Mouse (Mus musculus): ENCODE measurements around the gene Fkbp15.

Gene Fkbp15

DNA sequence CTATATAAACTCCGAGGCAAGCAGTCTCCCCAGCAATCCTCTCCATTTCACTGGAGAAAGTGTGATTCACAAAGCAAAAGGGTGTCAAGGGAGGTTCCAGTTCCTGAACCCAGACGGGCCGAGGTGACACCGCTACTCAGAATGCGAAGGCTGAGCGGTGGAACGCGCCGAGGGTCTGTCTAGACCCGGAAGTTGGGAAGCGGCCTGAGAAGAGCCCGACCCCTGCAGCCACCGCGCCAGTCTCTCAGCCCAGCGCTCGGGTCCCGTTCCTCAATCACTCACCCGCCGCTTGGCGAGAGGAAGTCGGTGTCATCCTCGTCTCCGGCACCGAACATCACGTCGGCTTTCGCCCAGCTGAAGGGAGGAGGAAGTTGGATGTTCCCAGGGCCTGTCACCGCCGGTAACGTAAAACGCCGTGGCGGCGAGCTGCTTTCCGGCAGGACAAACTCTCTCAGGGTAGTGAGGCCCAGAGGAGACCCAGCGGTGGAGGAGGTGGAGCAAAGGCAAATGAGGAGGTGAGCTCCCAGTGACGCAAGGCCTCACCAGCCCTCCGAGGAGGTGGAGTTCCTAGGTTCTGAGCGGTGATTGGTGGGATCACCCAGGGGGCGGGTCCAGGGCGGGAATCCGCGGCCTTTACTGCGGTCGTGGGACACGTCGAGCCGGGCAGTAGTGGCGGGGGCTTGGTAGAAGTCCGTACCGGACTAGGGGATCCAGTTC is at the start of gene Fkbp15, which contains the start of gene Slc31a1:
Gene Fkbp15 (minus strand): TSS at position 461 of the 717 bp plus-strand sequence.
Gene Slc31a1 (plus strand): TSS at position 640 of the 717 bp plus-strand sequence.
- WGBS = under 1% methylated on average over 51 of the region's 51 CpGs

DNA sequence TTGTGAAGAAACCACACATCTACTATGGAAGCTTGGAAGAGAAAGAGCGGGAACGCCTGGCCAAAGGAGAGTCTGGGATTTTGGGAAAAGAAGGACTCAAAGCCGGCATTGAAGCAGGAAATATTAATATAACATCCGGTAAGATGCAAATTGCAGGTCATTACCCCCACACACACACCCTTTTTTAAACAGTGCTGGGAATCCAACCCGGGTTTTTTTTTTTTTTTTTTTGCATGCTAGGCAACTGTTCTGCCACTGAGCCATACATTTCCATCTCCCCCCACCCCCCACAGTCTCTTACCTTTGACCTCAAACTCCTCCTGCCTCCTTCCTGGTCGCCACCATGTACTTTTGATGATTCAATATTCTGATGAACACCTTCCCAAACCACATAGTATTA is 49.3 kb upstream of the Fkbp15 start:
- WGBS = 26% methylated on average over 6 of the region's 6 CpGs

DNA sequence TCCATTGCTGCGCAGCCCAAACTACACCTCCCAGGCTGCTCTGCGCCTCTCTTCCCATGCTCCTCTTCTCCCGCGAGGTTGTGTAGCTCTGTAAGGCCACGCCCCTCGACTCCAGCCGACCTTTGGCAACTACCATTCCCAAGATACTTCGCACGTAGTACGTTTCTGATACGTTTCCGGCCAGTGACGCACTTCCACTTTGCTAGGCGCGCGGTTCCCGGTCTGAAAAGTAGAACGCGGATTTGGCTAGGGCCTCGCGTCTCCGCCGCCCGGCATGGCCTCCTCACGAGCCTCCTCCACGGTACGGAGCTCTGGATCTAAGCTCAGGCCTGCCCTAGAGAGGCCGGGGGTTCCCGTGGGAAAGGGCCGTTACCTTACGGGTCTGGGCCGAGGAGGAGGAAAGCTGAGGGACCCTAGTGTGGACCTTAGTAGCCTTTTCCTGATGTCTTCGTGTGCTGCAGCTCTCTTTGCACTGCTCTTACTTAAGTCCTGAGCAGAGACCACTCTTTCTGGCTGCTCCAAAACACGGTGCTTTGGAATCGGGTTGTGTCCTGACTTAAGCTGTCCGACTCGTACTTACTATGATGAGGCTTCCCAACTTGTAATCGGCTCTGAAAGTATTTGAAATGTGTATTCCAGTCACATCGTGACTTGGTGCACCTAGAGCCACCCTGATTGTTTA is 48.4 kb upstream of the Fkbp15 start, which contains the start of the genes Cdc26 and Prpf4:
Gene Cdc26 (minus strand): TSS at position 42 of the 682 bp plus-strand sequence.
Gene Prpf4 (plus strand): TSS at position 197 of the 682 bp plus-strand sequence.
- WGBS = under 1% methylated on average over 39 of the region's 39 CpGs

DNA sequence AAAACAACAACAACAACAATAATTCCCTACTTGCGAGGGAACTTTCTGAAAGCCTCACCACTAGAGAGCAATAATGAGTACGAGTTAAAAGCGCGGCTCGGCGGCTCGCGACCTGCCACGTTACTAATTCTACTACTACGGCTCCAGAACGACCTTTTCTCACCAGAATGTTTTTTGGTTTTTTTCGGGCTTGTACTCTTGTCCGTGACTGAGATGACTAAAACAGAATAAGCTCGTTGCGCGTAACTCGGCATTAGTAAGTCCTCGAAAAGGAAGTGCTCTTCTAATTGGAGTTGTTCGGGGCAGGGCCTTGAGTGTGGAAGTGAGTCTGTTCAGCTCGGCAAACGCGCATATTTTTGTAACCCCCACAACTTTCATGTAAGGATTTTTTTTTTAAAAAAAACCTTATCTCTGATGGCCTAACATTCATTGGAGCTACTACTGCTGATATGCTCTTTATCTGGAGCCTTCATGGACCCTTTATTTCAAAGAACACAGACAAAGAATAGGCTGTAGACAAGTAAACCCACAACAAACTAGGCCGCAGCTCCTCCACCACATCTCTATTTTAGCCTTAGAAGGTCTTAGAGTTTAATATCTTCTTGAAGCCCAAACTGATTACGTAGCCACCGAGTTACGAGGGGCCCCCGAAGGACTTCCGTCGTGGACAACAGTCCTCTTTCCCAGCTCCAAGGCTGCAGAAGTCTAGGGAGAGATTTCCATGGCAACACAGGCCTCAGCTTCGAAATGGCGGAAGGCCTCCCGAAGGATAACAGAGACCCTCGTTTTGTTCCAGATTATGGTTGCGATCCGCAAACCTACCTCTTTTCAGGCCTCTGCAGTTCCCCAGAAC is 47.6 kb upstream of the Fkbp15 start:
- WGBS = under 1% methylated on average over 35 of the region's 35 CpGs

DNA sequence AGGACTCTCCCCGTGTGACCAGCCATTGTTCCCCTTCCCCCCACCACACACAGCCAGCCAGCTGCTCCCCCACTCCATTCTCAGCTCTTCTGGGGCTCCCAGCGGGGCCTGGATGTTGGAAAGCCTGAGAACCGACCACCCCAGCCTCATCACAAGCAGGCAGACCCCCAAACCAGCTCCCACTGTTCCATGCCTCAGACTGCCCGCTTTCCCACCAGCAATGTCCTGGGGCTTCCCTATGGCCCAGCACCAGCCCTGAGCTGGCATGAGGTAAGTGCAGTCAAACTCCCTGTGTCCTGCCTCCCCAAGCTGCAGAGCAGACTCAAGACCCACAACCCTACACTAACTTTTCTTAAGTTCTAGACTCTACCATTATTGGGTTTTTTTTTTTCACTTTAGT is 45.8 kb upstream of the Fkbp15 start:
- 71% methylated on average over 4 of the region's 4 CpGs for WGBS

DNA sequence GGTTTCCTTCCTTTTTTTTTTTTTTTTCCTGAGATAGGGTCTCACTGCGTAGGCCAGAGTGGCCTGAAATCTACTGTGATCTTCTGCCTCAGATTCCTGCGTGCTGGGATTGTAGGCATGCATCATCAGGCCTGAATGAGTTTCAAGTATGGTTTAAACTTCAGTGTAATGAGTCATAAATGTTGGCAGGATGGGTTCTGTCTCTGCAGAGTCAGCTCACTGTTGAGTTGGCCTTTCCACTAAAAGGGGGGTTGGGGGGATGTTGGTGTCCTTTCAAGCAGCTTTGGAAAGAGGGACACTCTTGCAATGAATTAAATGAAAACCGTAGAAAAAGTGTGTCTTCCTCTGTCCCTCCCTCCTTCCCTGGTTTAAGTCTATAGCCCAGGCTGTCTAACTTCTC is 38.6 kb upstream of the Fkbp15 start:
- WGBS = 54% methylated on average over 3 of the region's 3 CpGs

DNA sequence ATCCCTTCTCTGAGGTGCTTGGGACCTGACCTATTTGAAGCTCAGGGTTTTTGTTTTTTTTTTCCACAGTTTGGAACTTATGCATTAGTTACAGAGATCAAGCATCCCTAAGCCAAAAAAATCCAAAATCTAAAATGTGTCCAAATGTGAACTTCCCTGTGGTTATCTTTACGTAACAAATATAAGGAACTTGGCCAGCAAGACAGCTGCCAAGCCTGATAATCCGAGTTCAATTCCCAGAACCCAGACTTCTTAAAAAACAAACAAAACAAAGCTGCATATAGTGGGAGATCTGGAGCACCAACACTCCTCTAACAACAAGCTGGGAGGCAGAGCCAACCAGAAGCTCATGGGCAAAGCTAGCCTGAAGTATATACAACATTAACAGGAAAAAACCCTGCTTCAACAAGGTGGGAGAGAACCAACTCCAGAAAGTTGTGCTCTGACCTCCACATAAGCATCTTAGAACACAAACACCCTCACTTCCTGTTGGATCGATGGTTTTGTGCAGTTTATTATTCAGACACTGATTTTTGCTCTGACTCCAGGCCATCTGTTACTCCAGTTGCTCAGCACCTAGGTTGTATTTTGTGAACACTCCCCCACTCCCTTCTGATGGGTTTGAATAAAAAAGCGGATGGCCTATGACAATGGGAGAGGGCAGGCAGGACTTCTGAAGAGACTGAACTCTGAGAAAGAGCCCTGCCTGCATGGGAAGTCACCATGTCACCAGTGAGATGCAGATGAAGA is 37.4 kb upstream of the Fkbp15 start:
- 40% methylated on average over 4 of the region's 4 CpGs for WGBS

DNA sequence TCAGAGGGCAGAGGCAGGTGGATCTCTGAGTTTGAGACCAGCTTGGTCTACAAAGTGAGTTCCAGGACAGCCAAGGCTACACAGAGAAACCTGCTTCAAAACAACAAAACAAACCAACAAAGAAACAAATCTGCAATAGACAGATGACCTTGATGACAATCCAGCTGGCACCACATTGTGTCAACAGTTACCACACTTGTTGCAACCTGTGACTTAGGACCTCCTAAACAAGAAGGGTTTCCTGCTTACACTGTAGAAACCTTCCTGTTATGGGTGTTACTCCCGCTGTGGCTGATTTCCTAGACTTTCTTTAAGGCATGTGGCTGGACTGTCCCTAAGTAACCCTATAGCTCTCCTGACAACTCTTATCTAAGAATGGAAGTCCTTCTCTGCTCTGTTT is 35.5 kb upstream of the Fkbp15 start:
- 83% methylated on average over 1 of the region's 1 CpGs for WGBS

DNA sequence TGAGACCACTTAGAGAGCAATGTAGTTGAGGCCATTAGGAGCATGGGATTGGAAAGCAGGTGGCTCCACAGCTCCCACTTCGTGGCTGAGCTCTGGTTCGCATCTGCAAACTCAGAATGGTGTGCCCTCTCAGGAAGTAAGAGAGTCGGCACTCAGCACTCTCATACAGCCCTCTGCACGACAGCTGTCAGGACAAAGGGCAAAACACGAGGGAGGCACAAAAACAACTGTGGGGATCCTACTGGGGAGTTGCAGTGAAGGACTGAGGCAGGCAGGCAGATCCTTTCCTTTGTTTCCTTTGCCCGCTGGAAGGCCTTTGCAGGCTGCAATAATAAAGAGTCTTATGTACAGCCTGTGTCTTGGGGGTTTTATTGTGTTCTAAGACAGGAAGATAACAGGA is 33.1 kb upstream of the Fkbp15 start:
- WGBS = 54% methylated on average over 6 of the region's 6 CpGs

DNA sequence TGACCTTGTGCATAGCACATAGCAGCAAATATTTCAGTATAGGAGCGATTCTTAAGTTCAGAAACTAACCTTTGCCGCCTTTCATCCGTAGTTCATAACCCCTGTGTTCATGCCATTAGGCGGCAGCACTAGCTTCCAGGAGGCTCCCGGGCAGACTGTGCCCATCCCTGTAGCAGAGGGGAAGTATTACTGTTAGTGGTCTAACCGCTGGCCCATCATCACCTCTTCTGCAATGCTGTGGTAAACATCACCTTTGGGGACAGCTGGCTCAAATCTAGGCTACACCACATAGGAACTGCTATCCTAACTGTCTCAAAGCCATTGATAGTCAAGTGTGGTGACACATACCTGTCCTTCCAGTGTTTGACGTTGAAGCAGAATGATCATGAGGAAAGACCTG is 31.5 kb upstream of the Fkbp15 start:
- 86% methylated on average over 7 of the region's 7 CpGs for WGBS

DNA sequence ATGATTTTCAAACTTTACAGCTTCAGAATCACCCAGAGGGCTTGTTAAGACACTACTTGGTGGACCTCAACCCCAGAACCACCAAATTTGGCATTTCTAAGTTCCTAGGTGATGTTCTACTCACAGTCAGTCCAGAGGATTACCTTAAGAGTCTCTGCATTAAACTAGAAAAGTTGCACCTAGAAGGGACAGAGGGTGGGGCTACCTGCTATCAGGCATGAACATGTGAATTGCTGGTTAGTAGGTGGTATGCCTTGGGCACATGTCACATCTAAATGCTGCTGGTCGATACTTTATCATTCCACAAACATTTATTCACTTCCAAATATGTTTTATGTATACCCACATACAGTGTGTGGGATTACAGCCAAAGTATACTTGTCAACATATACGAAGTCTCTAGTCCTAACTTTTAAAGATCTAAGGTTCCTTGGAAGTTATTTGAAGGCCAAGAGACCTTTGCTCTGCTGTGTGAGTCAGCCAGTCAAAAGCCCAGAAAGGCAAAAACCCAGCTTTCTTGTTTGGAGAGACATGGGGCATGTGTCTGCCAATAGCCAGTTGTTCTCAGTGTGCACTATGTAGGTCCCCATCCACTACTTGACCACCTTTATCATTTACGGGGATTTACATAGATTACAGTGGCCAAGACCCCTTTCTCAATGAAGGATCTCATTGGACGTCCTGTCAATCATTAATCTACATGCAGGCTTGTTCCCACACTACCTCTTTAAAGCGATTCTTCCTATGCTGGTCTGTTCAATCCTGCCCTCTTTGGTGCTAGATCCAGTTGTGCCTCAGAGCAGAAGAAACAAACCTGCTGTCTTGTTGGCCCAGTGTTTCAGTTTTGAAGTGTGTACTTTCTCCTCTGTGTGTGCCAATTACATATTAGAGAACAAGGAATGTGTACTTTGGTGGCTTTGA is 29.5 kb upstream of the Fkbp15 start:
- WGBS = 88% methylated on average over 5 of the region's 5 CpGs

DNA sequence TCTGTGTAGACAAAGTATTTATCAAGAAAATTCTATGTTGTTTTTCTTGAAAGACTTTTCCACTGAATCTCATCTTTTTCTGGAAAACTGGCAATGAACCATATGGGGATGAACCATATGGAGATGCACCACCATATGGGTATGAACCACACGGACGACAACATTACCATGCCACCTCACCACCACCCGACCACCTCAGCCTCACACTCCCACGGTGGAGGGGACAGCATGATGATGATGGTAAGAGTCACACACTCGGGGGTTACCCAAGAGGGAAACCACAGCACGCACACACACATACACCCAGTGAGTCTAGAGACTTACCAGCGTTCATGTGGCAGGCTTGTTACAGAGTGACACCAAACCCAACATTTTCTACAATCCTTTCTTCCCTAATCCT is 25.1 kb upstream of the Fkbp15 start:
- 67% methylated on average over 7 of the region's 7 CpGs for WGBS

DNA sequence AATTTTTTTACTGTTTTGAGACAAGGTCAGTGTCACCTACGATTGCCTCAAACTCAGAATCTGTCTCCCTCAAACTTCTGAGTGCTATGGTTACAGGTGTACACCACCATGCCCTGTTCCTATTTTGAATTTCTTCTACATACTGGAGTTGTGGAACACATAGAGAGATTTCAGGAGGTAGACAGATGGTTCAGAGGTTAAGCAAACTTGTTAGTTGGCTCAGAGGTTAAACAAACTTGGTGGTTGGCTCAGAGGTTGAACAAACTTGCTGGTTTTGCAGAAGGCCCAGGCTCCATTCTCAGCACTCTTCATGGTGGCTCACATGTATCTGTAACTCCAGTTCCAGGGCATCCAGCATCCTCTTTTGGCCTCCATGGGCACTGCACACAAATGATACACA is 23.8 kb upstream of the Fkbp15 start:
- WGBS = 94% methylated on average over 1 of the region's 1 CpGs

DNA sequence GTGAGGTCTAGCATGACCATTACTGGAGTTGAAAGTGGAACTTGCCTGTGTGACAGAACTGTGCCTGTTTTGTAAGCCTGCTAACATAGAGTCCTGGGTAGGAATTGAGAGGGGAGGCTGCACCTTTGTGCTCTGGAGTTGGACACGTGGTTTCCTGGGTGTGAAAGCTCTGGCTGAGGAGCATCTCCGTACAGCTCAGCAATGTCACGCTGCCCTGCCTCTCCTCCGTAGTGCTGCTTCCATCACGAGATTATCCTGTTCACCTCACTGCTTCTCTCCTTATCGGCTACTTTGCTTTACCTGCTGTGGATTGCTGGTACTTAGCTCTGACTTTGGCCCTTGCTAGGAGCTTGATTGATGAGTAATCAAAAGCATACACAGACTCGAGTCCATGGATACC is 23.4 kb upstream of the Fkbp15 start:
- 87% methylated on average over 7 of the region's 7 CpGs for WGBS

DNA sequence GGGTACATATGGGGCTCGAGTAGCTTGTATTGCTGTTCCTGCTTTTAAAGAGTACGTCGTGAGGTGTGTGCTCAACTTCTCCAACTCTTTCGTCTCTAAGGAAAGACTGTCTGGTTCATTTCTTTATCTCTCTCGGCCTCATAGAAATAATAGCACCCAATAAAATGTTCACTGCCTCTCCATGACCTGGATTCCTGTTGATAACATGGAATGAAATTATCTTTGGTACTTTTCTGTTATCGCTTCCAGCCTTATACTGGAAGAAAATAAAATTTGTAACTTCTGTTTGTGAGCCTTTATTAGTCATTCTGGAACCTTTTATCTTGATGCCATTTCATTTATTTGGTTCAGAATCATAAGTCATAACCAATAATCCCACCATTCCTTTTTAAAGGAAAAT is 22.9 kb upstream of the Fkbp15 start:
- 94% methylated on average over 6 of the region's 6 CpGs for WGBS

DNA sequence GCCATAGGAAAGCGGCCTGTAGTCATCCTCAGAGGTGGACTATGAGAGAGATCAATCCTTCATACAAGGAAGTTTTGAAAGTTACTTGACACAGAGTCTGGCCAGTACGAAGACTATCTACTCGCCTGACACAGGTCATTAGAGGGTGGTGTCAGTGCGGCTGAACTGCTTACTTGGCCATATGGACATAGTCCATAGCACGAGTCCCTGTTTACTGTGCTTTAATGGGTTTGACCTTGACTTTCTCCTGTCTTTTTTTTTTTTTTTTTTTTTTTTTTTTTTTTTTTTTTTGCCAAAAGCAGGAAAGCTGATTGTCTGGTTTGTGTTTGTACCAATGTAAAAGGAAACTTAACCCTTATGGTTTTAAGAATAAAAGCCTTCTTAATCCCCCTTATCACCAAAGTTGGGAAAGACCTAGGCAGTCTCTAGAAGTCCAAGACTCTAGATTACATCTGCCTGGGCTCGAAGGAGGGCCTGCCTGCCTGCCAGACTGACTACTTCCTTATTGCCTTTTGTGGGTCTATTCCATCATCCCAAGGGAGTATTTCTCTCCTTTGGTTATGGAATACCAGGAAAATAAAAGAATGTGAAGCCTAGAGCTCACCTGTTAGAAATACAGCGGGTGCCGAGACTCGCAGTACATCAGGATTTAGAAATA is 19.5 kb upstream of the Fkbp15 start:
- WGBS = 88% methylated on average over 9 of the region's 9 CpGs

DNA sequence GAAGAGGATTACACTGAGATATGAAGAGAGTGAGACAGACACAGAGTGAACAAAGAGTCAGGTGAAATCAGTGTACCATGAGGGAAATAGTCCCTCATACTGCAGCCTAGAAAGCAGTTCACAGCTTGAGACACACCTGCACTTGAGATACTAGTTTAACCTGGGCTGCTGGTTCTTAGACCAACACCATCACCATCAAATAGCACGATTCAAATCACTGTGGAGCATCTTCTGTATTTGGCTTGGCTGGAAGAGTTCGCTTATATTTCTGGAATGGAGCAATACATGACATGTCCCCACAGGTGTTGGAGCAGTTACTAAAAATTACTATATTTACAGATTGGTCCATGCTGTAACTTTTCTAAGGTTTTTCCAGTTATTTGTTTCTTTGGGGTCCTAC is 15.8 kb upstream of the Fkbp15 start:
- 92% methylated on average over 2 of the region's 2 CpGs for WGBS

DNA sequence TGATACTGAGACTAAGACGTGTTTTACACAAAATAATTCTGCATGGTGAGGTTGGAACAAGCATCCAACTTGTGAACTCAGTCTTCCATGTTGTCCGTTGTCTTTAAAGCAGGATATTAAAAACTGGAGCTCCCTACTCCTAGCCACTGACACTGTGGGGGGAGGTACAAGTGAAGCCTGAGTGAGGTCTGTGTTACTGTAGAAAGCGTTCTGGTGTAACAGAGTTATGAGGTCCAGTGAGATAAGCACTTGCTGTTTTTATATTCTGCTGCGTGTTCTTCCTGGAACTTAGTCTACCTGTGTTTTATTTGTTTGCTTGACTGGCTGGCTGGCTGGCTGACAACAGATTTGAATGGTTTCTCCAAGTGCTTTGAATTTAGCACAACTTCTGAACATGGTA is 14.0 kb upstream of the Fkbp15 start:
- 70% methylated on average over 4 of the region's 4 CpGs for WGBS

DNA sequence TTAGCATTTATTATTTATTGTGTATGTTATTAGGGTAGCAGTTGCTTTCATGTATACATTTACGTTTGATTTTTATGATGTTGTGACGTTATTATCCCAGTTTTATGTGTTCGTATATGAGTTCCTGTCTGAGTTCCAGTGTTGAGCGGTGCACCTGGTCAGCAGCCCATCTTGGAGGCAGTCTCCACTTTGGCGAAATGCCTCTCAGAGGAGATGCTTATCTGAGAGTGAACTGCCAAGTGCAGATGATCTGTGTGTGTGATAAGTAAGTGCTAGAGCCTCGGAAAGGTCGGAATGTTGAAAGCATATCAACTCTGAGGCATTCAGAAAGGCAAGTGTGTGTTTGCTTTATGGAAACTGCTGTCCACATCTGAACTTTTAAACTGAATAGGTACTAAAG is 13.3 kb upstream of the Fkbp15 start:
- 85% methylated on average over 7 of the region's 7 CpGs for WGBS

All from cerebral cortex, adult 2 months (tissue).